Mouse (Mus musculus) cerebellum, adult 2 months (tissue): ENCODE results near the gene Timm29.

Experiments used
- CTCF ChIP-seq: fragments of 200-500 bp; IDR thresholded peaks from 2 replicates; pipeline ENCODE4 v1.5.1; 2011; ENCODE audit warnings: low read depth, mild to moderate bottlenecking, control low read depth, low read length, moderate library complexity, borderline replicate concordance; ENCODE audit not compliant: insufficient read depth
- POLR2A ChIP-seq: fragments of 200-500 bp; IDR thresholded peaks from 2 replicates; pipeline ENCODE4 v1.6.1; 2011; ENCODE audit warnings: low read length, control low read depth, borderline replicate concordance; ENCODE audit not compliant: insufficient read depth

- no peak for TF ChIP-seq CTCF
- TF ChIP-seq POLR2A: no peak
These were observed 22.5 kb downstream of the Timm29 start for GRCm38 (mm10) chr9:21614864-21615616.
